Mouse (Mus musculus) myocyte (in vitro differentiated cells): ENCODE results near the gene Gmcl1. TPM values are rescaled to one million over a fixed set of nuclear protein-coding genes. Genes with fewer than 3 reads are reported as not detected.

ENCODE experiments used
- H3K27me3 ChIP-seq: one replicate; pipeline ENCODE4 v1.6.1; 2011; ENCODE audit not compliant: control insufficient read depth, insufficient read depth, insufficient read length
- H3K36me3 ChIP-seq: one replicate; pipeline ENCODE4 v1.6.1; 2011; ENCODE audit not compliant: control insufficient read depth, insufficient read depth
- H3K4me2 ChIP-seq: one replicate; pipeline ENCODE4 v1.6.1; 2011; ENCODE audit warnings: low read depth, control low read depth
- H3K4me3 ChIP-seq: one replicate; pipeline ENCODE4 v1.5.1; 2011; ENCODE audit warnings: mild to moderate bottlenecking, control low read depth, moderate library complexity
- H3K79me2 ChIP-seq: one replicate; pipeline ENCODE4 v1.6.1; 2011; ENCODE audit not compliant: control insufficient read depth, insufficient read depth
- H3ac ChIP-seq: one replicate; pipeline ENCODE4 v1.6.1; 2011; ENCODE audit not compliant: control insufficient read depth, insufficient read length
- CEBPB ChIP-seq: IDR thresholded peaks from 2 replicates; pipeline ENCODE4 v1.6.1; 2011; ENCODE audit warnings: mild to moderate bottlenecking, moderate library complexity; ENCODE audit not compliant: poor library complexity, insufficient read depth, severe bottlenecking
- E2F4 ChIP-seq: IDR thresholded peaks from one replicate; pipeline ENCODE4 v1.6.1; 2011; ENCODE audit warnings: mild to moderate bottlenecking, control low read depth, moderate library complexity; ENCODE audit not compliant: insufficient read depth
- MAX ChIP-seq: IDR thresholded peaks from one replicate; pipeline ENCODE4 v1.6.1; 2011; ENCODE audit warnings: low read depth, mild to moderate bottlenecking, control low read depth
- MYOD1 ChIP-seq, 3 experiments: IDR thresholded peaks; one replicate each; pipeline ENCODE4 v1.6.1; 2011; ENCODE audit warnings: control low read depth in 2 of 3, low read depth in 2 of 3, mild to moderate bottlenecking in 2 of 3, moderate library complexity in 1 of 3; ENCODE audit not compliant: insufficient read length in 2 of 3, control insufficient read depth in 1 of 3
- MYOG ChIP-seq, 3 experiments: IDR thresholded peaks; one replicate each; pipeline ENCODE4 v1.6.1; 2011; ENCODE audit warnings: control low read depth in 2 of 3, low read depth in 2 of 3, mild to moderate bottlenecking in 2 of 3; ENCODE audit not compliant: insufficient read length in 2 of 3, control insufficient read depth in 1 of 3, insufficient read depth in 1 of 3
- POLR2A ChIP-seq: IDR thresholded peaks from one replicate; pipeline ENCODE4 v1.6.1; 2011; ENCODE audit warnings: low read depth, mild to moderate bottlenecking, control low read depth, moderate library complexity; ENCODE audit not compliant: insufficient read length
- POLR2AphosphoS2 ChIP-seq: IDR thresholded peaks from one replicate; pipeline ENCODE4 v1.6.1; 2011; ENCODE audit warnings: low read depth, control low read depth; ENCODE audit not compliant: insufficient read length
- REST ChIP-seq: IDR thresholded peaks from one replicate; pipeline ENCODE4 v1.6.1; 2011; ENCODE audit warnings: mild to moderate bottlenecking, control low read depth, moderate library complexity; ENCODE audit not compliant: insufficient read depth, insufficient read length
- SRF ChIP-seq: IDR thresholded peaks from one replicate; pipeline ENCODE4 v1.6.1; 2011; ENCODE audit warnings: low read depth; ENCODE audit not compliant: control insufficient read depth, insufficient read length
- TCF12 ChIP-seq: IDR thresholded peaks from one replicate; pipeline ENCODE4 v1.6.1; 2011; ENCODE audit warnings: mild to moderate bottlenecking, control low read depth; ENCODE audit not compliant: poor library complexity, insufficient read depth, severe bottlenecking
- TCF3 ChIP-seq: IDR thresholded peaks from one replicate; pipeline ENCODE4 v1.6.1; 2011; ENCODE audit warnings: low read depth, control low read depth; ENCODE audit not compliant: insufficient read length
- USF1 ChIP-seq: IDR thresholded peaks from one replicate; pipeline ENCODE4 v1.6.1; 2011; ENCODE audit warnings: low read depth, mild to moderate bottlenecking, control low read depth, moderate library complexity
- polyA plus RNA-seq: library from polyadenylated mRNA; unstranded; fragments of >200 nt; fragmentation: generic; extraction: Trizol; gene quantifications from one replicate; pipeline ENCODE4 v1.2.1, GENCODE M21; 2012; ENCODE audit warnings: missing spikeins

Gene Gmcl1
- polyA plus RNA-seq, 1 experiment = 5.9 TPM

- TF ChIP-seq REST (no peak), CEBPB (no peak), TCF3 (no peak), MYOG (IDR thresholded peaks at IDR 0.05; ENCODE audit: control insufficient read depth in 1 of 3, insufficient read depth in 1 of 3, insufficient read length in 2 of 3, low read depth in 2 of 3) (no peak), SRF (no peak)
- H3K36me3 ChIP-seq = peaks cover 30% of the 10 kb centered on the region
- H3K4me2 ChIP-seq = no peak overlapping the region
- H3K4me3 ChIP-seq = no peak overlapping the region
- H3K79me2 ChIP-seq = peaks cover 9% of the 10 kb centered on the region
- H3ac ChIP-seq = no peak overlapping the region
- no peaks in the 10 kb centered on the region for H3K27me3 ChIP-seq
Observed at GRCm38 (mm10) chr6:86736830-86737229, 3.6 kb upstream of the Gmcl1 start.

DNA sequence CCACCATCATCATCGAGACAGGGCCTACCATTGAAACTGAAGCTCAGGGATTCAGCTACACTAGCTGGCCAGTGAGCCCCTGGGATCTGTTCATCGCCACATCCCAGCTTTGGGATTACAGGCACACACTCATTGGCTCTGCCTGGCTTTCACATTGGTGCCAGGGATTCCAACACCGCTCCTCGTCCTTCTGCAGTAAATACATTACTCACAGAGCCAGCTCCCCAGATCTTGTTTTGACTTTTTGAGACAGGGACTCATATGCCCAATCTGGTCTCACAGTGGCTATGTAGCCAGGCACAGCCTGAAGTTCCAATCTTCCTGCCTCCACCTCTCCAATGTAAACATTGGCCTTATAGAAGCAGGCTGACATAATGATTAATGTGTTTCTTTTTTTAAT, 3.1 kb upstream of the Gmcl1 start:
- Histone ChIP-seq H3K79me2 (peaks cover 12% of the 10 kb centered on the region), H3K36me3 (peaks cover 25% of the 10 kb centered on the region)
- TF ChIP-seq TCF3 = no peak
- TF ChIP-seq MAX = no peak
- no peak for TF ChIP-seq MYOD1 (IDR thresholded peaks at IDR 0.05; ENCODE audit: control insufficient read depth in 1 of 3, insufficient read length in 2 of 3, low read depth in 2 of 3)
- TF ChIP-seq REST = no peak
- TF ChIP-seq CEBPB = no peak
- TF ChIP-seq TCF12 = no peak
- TF ChIP-seq E2F4 = no peak
- TF ChIP-seq USF1 = no peak
- TF ChIP-seq SRF = no peak
- no peak for TF ChIP-seq MYOG (IDR thresholded peaks at IDR 0.05; ENCODE audit: control insufficient read depth in 1 of 3, insufficient read depth in 1 of 3, insufficient read length in 2 of 3, low read depth in 2 of 3)
- TF ChIP-seq POLR2A = no peak
- no peak for TF ChIP-seq POLR2AphosphoS2

GRCm38 (mm10) chr6:86732276-86733173, 658 bp downstream of the Gmcl1 start:
- H3K4me2 ChIP-seq = peak overlapping the region; percentile 86
- no peak for TF ChIP-seq TCF3
- peak in 1 of 3 experiments; percentile 1 for TF ChIP-seq MYOD1 (IDR thresholded peaks at IDR 0.05; ENCODE audit: control insufficient read depth in 1 of 3, insufficient read length in 2 of 3, low read depth in 2 of 3)
- TF ChIP-seq MYOG (IDR thresholded peaks at IDR 0.05; ENCODE audit: control insufficient read depth in 1 of 3, insufficient read depth in 1 of 3, insufficient read length in 2 of 3, low read depth in 2 of 3) = no peak
- TF ChIP-seq POLR2A = no peak
- no peak for TF ChIP-seq POLR2AphosphoS2
- no peak for TF ChIP-seq E2F4
- no peak for TF ChIP-seq USF1
- no peaks in the 10 kb centered on the region for H3K27me3 ChIP-seq
- peaks cover 25% of the 10 kb centered on the region for H3K79me2 ChIP-seq
- peak overlapping the region; percentile 80 for H3K4me3 ChIP-seq
- H3K36me3 ChIP-seq = peaks cover 13% of the 10 kb centered on the region
- H3ac ChIP-seq = peak overlapping the region; percentile 83

More for the DNA sequence above, 3.1 kb upstream of the Gmcl1 start:
- H3K4me2 ChIP-seq = no peak overlapping the region
- no peak overlapping the region for H3ac ChIP-seq
- H3K27me3 ChIP-seq = no peaks in the 10 kb centered on the region
- no peak overlapping the region for H3K4me3 ChIP-seq

GRCm38 (mm10) chr6:86728711-86729110, 4.5 kb downstream of the Gmcl1 start:
- Histone ChIP-seq H3K27me3 (no peaks in the 10 kb centered on the region), H3K4me3 (no peak overlapping the region), H3ac (no peak overlapping the region), H3K4me2 (no peak overlapping the region), H3K79me2 (peaks cover 34% of the 10 kb centered on the region), H3K36me3 (no peaks in the 10 kb centered on the region)
- TF ChIP-seq TCF3 (no peak), REST (no peak), TCF12 (no peak), E2F4 (no peak), MAX (no peak), MYOD1 (IDR thresholded peaks at IDR 0.05; ENCODE audit: control insufficient read depth in 1 of 3, insufficient read length in 2 of 3, low read depth in 2 of 3) (no peak), CEBPB (no peak), POLR2A (no peak), POLR2AphosphoS2 (no peak), SRF (no peak), USF1 (no peak), MYOG (IDR thresholded peaks at IDR 0.05; ENCODE audit: control insufficient read depth in 1 of 3, insufficient read depth in 1 of 3, insufficient read length in 2 of 3, low read depth in 2 of 3) (no peak)

- Histone ChIP-seq H3K4me2 (no peak overlapping the region), H3K4me3 (no peak overlapping the region), H3K79me2 (peaks cover 9% of the 10 kb centered on the region), H3K36me3 (peaks cover 5% of the 10 kb centered on the region), H3K27me3 (no peaks in the 10 kb centered on the region), H3ac (no peak overlapping the region)
- TF ChIP-seq REST = no peak
- no peak for TF ChIP-seq MAX
- no peak for TF ChIP-seq E2F4
- TF ChIP-seq SRF = no peak
- TF ChIP-seq USF1 = no peak
- no peak for TF ChIP-seq POLR2AphosphoS2
- TF ChIP-seq MYOG (IDR thresholded peaks at IDR 0.05; ENCODE audit: control insufficient read depth in 1 of 3, insufficient read depth in 1 of 3, insufficient read length in 2 of 3, low read depth in 2 of 3) = no peak
- no peak for TF ChIP-seq TCF3
- TF ChIP-seq MYOD1 (IDR thresholded peaks at IDR 0.05; ENCODE audit: control insufficient read depth in 1 of 3, insufficient read length in 2 of 3, low read depth in 2 of 3) = no peak
- no peak for TF ChIP-seq CEBPB
- TF ChIP-seq TCF12 = no peak
- TF ChIP-seq POLR2A = no peak
Observed at GRCm38 (mm10) chr6:86721977-86722376, 11.2 kb downstream of the Gmcl1 start.
